Mouse (Mus musculus) testis, adult 2 months (tissue): ENCODE measurements around the gene Prap1. TPM values are rescaled to one million over a fixed set of nuclear protein-coding genes. Genes with fewer than 3 reads are reported as not detected.
A peak's percentile ranks its signal among the peaks of the same experiment; 100 is the strongest.
"Not testable (repeated sequence)": the region's sequence is repeated elsewhere in the genome, so short reads cannot be mapped to it uniquely, and the experiment has no call there.

Experiments
- H3K27ac ChIP-seq: fragments of 200-500 bp; 2 replicates; pipeline ENCODE4 v1.5.1; 2012; ENCODE audit warnings: low read depth, low read length; ENCODE audit not compliant: control insufficient read depth, insufficient read depth
- H3K27me3 ChIP-seq: fragments of 200-500 bp; 2 replicates; pipeline ENCODE4 v1.6.1; 2012; ENCODE audit warnings: mild to moderate bottlenecking, low read length, moderate library complexity; ENCODE audit not compliant: control insufficient read depth, insufficient read depth
- H3K36me3 ChIP-seq: fragments of 200-500 bp; 2 replicates; pipeline ENCODE4 v1.6.1; 2012; ENCODE audit warnings: mild to moderate bottlenecking, low read length; ENCODE audit not compliant: control insufficient read depth, insufficient read depth
- H3K4me1 ChIP-seq: fragments of 200-500 bp; 2 replicates; pipeline ENCODE4 v1.6.1; 2012; ENCODE audit warnings: low read length; ENCODE audit not compliant: control insufficient read depth, insufficient read depth
- H3K4me3 ChIP-seq: fragments of 200-500 bp; 2 replicates; pipeline ENCODE4 v1.5.1; 2012; ENCODE audit warnings: low read depth, mild to moderate bottlenecking, low read length, moderate library complexity, mixed read lengths; ENCODE audit not compliant: control insufficient read depth
- CTCF ChIP-seq: fragments of 200-500 bp; IDR thresholded peaks from 2 replicates; pipeline ENCODE4 v1.5.1; 2012; ENCODE audit warnings: low read depth, mild to moderate bottlenecking, inconsistent platforms, low read length, moderate library complexity; ENCODE audit not compliant: control insufficient read depth, insufficient read depth, insufficient replicate concordance
- POLR2A ChIP-seq: fragments of 200-500 bp; IDR thresholded peaks from 2 replicates; pipeline ENCODE4 v1.6.1; 2012; ENCODE audit warnings: low read depth, mild to moderate bottlenecking, inconsistent platforms, low read length, moderate library complexity; ENCODE audit not compliant: control insufficient read depth
- polyA plus RNA-seq: library from polyadenylated mRNA; depleted of rRNA; stranded (reverse); fragments of >200 nt; gene quantifications from 2 replicates; pipeline ENCODE4 v1.2.3, GENCODE M21; 2012

Gene Prap1
- polyA plus RNA-seq, 1 experiment = 0.73 TPM

DNA sequence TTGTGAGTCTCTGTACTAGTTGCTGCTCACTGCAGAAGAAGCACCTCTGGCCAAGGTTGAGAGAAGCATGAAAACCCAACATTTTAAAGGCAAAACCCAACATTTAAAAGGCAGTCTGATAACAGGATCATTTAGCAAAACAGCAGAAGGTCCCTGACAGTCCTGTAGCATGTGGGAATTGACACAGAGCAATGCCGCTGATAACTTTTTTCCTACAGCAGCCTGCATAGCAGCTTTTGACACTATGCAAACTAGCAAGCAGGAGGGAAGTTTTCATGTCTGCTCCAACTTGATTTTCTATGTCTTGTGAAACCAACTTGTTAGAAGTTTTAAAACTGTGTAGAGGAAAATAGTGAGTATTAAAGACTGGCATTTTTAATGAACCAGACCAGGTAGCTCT, 31.2 kb downstream of the Prap1 start:
- Histone ChIP-seq H3K36me3 (no peaks in the 10 kb centered on the region), H3K4me1 (peaks cover 11% of the 10 kb centered on the region), H3K4me3 (no peak overlapping the region), H3K27ac (no peak overlapping the region), H3K27me3 (no peaks in the 10 kb centered on the region)
- TF ChIP-seq POLR2A (no peak), CTCF (no peak)

DNA sequence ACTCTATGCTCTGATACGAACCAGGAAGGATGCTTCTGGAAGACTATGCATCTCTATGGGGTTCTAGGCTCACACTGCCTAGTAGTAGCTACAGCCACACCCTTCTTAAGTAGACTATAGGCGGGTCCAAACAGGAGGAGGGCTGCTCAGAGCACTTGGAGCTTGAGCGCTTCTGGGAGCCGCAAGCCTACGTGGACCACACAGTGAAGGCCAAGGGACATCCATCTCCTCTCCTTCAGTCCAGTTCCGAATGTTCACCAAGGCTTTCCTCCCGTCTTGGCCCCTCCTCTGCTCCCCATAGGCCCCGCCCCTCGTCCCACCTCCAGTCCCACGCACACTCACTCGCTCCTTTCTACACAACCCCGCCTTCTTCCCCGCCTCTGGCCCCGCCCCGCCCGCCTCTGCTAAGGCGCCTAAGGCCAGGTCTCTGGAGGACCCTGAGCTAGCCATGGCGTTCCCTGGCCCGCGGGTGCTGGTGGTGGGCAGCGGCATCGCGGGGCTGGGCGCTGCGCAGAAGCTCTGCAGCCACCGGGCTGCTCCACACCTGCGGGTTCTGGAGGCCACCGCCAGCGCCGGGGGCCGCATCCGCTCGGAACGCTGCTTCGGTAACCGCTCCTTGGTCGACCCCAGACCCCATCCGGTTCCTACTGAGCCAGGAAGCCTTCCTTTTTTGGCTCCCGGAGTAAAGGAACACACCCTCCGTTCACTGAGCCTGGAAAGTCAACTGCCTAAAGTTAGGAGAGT, 32.3 kb downstream of the Prap1 start:
- Histone ChIP-seq H3K36me3 (no peaks in the 10 kb centered on the region), H3K27ac (peak overlapping the region; percentile 47), H3K4me3 (peak overlapping the region; percentile 71), H3K27me3 (no peaks in the 10 kb centered on the region), H3K4me1 (peaks cover 11% of the 10 kb centered on the region)
- TF ChIP-seq CTCF (no peak), POLR2A (0 out of 2 replicates have a peak, but pooled peaks have one; percentile 48)

DNA sequence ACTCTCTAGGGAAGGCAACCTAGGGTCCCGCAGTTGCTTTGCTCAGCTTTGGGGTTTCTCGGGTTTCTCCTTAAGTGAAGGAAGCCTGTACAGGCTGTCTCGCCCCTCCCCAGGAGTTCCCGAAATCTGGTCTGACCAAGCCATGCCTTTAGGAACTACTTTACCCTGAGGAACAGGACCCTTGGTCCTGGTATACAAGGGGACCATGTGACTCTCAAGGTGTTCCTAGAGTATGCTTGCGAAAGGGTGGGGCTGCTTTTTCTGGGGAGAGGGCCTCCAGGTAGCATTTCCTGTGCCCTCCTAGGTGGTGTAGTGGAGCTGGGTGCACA, 32.8 kb downstream of the Prap1 start:
- peak overlapping the region; percentile 47; the same call in 1 of the 2 replicates for H3K27ac ChIP-seq
- H3K36me3 ChIP-seq = no peaks in the 10 kb centered on the region
- no peak for TF ChIP-seq CTCF
- peaks cover 11% of the 10 kb centered on the region for H3K4me1 ChIP-seq
- H3K27me3 ChIP-seq = no peaks in the 10 kb centered on the region
- H3K4me3 ChIP-seq = peak overlapping the region; percentile 71

DNA sequence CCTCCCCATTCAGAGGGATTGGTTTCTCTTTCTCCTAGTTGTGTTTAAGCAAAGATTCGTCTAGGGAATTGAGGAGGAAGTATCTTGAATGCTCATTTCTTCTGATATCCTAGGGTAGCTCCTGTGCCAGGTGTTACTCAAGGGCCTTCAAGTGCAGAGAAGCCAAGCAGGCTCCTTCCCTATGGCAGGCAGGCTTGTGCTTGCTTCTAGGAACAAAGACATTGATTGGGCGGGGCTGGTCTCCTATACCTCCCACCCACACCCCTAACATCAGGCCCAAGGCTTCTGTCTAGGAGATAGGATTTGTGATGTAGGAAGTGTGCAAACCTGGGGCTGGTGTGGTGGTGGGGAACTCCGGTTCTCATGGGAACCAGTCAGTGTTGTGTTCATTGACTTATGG, 33.7 kb downstream of the Prap1 start:
- Histone ChIP-seq H3K27me3 (no peaks in the 10 kb centered on the region), H3K27ac (no peak overlapping the region), H3K36me3 (no peaks in the 10 kb centered on the region), H3K4me1 (peaks cover 11% of the 10 kb centered on the region), H3K4me3 (no peak overlapping the region)
- TF ChIP-seq CTCF (no peak), POLR2A (no peak)

DNA sequence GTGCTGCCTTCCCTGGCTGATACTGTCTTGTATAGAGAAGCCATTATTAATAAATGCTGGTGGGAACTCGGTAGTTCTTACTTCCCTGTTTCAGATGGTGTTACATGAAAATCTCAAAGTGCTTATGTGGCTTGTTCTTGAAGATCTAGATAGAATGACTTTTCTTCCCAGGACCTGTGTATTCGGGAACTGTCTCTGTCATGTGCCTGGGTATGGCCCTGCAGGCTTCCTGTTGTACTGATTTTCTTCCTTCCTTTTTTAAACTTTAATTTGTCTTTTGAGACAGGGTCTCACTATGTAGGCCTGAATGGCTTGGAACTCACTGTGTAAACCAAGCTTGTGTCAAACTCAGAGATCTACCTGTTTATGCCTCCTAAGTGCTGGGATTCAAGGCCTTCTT, 34.7 kb downstream of the Prap1 start:
- TF ChIP-seq CTCF = no peak
- no peak for TF ChIP-seq POLR2A
- Histone ChIP-seq H3K36me3 (no peaks in the 10 kb centered on the region), H3K4me1 (peaks cover 11% of the 10 kb centered on the region), H3K27ac (no peak overlapping the region), H3K27me3 (no peaks in the 10 kb centered on the region), H3K4me3 (no peak overlapping the region)

GRCm38 (mm10) chr7:140132184-140132583, 39.0 kb downstream of the Prap1 start:
- H3K27me3 ChIP-seq = not testable (repeated sequence)

DNA sequence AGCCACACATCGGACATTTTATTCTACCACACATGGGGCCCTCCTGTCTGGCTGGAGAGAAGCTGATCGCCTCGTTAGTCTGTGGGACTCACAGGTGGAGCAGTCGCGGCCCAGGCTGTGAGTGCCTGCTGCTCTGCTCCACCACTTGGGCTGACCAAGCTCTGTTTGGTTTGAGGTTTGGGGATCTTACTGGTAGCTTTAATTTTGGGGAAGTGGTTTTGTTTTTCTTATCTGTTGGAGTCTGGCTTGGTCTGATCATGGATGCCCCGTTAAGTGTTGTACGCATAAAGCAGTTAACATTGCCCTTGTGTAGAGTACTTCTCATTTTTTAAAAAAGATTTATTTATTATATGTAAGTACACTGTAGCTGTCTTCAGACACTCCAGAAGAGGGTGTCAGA, 40.8 kb downstream of the Prap1 start:
- not testable (repeated sequence) for H3K4me1 ChIP-seq, H3K27me3 ChIP-seq, H3K36me3 ChIP-seq, H3K27ac ChIP-seq, H3K4me3 ChIP-seq

More at GRCm38 (mm10) chr7:140132184-140132583, 39.0 kb downstream of the Prap1 start:
- not testable (repeated sequence) for H3K27ac ChIP-seq, H3K36me3 ChIP-seq, H3K4me1 ChIP-seq, H3K4me3 ChIP-seq

DNA sequence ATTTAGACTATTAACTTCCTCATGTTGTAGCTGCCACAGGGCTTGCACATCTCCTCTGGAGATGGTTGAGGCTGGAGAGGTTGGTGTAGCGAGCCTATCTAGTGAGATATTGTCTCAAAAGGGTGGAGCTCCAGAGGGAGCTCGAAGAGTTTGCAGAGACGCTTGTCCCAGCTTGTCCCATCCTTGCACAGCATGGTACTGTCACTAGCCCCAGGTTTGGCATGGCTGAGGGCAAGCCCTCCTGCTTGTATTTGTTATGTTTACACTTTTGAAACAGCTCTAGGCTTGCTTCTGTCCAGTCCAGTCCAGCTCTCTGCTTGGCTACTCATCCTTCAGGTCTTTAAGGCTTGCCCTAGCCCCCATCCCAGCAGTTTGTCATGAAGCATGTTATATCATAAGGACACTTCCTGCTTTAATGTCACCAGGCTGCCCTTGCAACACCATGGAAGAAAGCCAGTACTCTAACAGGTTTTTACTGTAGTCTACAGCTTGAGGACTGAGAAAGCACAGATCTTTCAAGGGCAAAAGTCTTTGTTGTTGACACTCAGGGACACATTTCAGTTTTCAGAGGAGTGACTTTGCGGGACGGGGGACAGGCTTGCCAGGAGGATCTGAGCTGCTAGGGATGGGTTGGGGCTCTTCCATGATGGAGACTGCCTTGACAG, 42.0 kb downstream of the Prap1 start:
- Histone ChIP-seq H3K36me3 (no peaks in the 10 kb centered on the region), H3K4me1 (peaks cover 7% of the 10 kb centered on the region), H3K27me3 (no peaks in the 10 kb centered on the region), H3K4me3 (no peak overlapping the region), H3K27ac (no peak overlapping the region)
- no peak for TF ChIP-seq CTCF
